Mouse (Mus musculus) ES-E14 (cell line): ENCODE measurements around the gene Ptprh. TPM values are rescaled to one million over a fixed set of nuclear protein-coding genes. Genes with fewer than 3 reads are reported as not detected.

Source experiments
- DNase-seq: peaks from one replicate; pipeline ENCODE4 v3.0.0-alpha.2; 2013; ENCODE audit warnings: low read depth, low spot score
- H3K27ac ChIP-seq: 2 replicates; pipeline ENCODE4 v1.5.1; 2012; ENCODE audit warnings: low read depth, mild to moderate bottlenecking, low read length, moderate library complexity, mixed read lengths; ENCODE audit not compliant: poor library complexity, insufficient read depth, severe bottlenecking
- H3K36me3 ChIP-seq: 2 replicates; pipeline ENCODE4 v1.6.1; 2012; ENCODE audit warnings: mild to moderate bottlenecking, low read length, moderate library complexity, mixed read lengths; ENCODE audit not compliant: control insufficient read depth, poor library complexity, insufficient read depth, severe bottlenecking
- H3K4me1 ChIP-seq, 2 experiments: fragments of 150-350 bp in 1 of 2; sonication (generic) in 1 of 2; 2 replicates each; pipeline ENCODE4 v1.6.1; 2012; ENCODE audit warnings: low read length in 2 of 2, mild to moderate bottlenecking in 1 of 2, mixed read lengths in 1 of 2; ENCODE audit not compliant: control insufficient read depth in 2 of 2, insufficient read depth in 2 of 2, poor library complexity in 1 of 2
- H3K4me3 ChIP-seq, 2 experiments: fragments of 150-350 bp in 1 of 2; sonication (generic) in 1 of 2; 2 replicates each; pipeline ENCODE4 v1.5.1; 2012; ENCODE audit warnings: low read length in 2 of 2, low read depth in 1 of 2, mild to moderate bottlenecking in 1 of 2, mixed read lengths in 1 of 2; ENCODE audit not compliant: insufficient read depth in 1 of 2, poor library complexity in 1 of 2, severe bottlenecking in 1 of 2
- H3K9ac ChIP-seq: 2 replicates; pipeline ENCODE4 v1.6.1; 2012; ENCODE audit warnings: low read depth, mild to moderate bottlenecking, low read length, mixed read lengths; ENCODE audit not compliant: poor library complexity, insufficient read depth, severe bottlenecking
- H3K9me3 ChIP-seq: fragments of 150-350 bp; sonication (generic); 2 replicates; pipeline ENCODE4 v1.6.1; 2012; ENCODE audit warnings: low read depth, mild to moderate bottlenecking, low read length; ENCODE audit not compliant: control insufficient read depth, insufficient read depth
- CHD2 ChIP-seq: IDR thresholded peaks from 2 replicates; pipeline ENCODE4 v1.6.1; 2014; ENCODE audit warnings: mild to moderate bottlenecking, low read depth, low read length, inconsistent platforms
- HCFC1 ChIP-seq: IDR thresholded peaks from 2 replicates; pipeline ENCODE4 v1.6.1; 2012; ENCODE audit warnings: low read length, inconsistent platforms, borderline replicate concordance; ENCODE audit not compliant: insufficient read depth
- MAFK ChIP-seq: IDR thresholded peaks from 2 replicates; pipeline ENCODE4 v1.6.1; 2014; ENCODE audit warnings: mild to moderate bottlenecking, low read depth, low read length, inconsistent platforms; ENCODE audit not compliant: insufficient read depth
- ZC3H11A ChIP-seq: IDR thresholded peaks from 2 replicates; pipeline ENCODE4 v1.6.1; 2012; ENCODE audit warnings: low read depth, mild to moderate bottlenecking, inconsistent platforms, low read length, borderline replicate concordance
- ZNF384 ChIP-seq: IDR thresholded peaks from 2 replicates; pipeline ENCODE4 v1.6.1; 2012; ENCODE audit warnings: low read depth, low read length, inconsistent platforms
- in situ Hi-C, 2 experiments: fragments of 600-800 bp; cut with MboI; formaldehyde crosslinking; loops; one replicate each; pipeline ENCODE4 v1.15.1; 2025; ENCODE audit warnings: low sequenced_read_pairs in 2 of 2, inconsistent platforms in 1 of 2; ENCODE audit not compliant: unreplicated experiment in 2 of 2
- total RNA-seq: library from RNA; depleted of rRNA; stranded (reverse); fragments of 300-350 nt; gene quantifications from 2 replicates; pipeline ENCODE4 v1.2.3, GENCODE M21; 2012

Ptprh gene
- total RNA-seq, 1 experiment = 0.18 TPM

- Histone ChIP-seq H3K4me3 (no peak overlapping the region), H3K9me3 (no peaks in the 10 kb centered on the region), H3K4me1 (no peaks in the 10 kb centered on the region), H3K9ac (no peak overlapping the region), H3K36me3 (0 out of 2 replicates have a peak, but pooled peaks cover 3% of the 10 kb centered on the region), H3K27ac (no peak overlapping the region)
- DNase-seq = no peak
- in situ Hi-C loops = no loop called here
- TF ChIP-seq MAFK (no peak), ZC3H11A (no peak), ZNF384 (no peak), HCFC1 (no peak), CHD2 (no peak)
Measured at GRCm38 (mm10) chr7:4624343-4624742, 20.5 kb upstream of the Ptprh start.

GRCm38 (mm10) chr7:4623544-4624189 lies 19.8 kb upstream of the Ptprh start:
- H3K4me1 ChIP-seq = no peaks in the 10 kb centered on the region
- H3K4me3 ChIP-seq = no peak overlapping the region
- no peak overlapping the region for H3K9ac ChIP-seq
- peak; percentile 40 for DNase-seq
- no peak overlapping the region for H3K27ac ChIP-seq
- in situ Hi-C loops = no loop called here
- no peaks in the 10 kb centered on the region for H3K9me3 ChIP-seq
- H3K36me3 ChIP-seq = 0 out of 2 replicates have a peak, but pooled peaks cover 3% of the 10 kb centered on the region
- TF ChIP-seq MAFK (no peak), ZNF384 (no peak), CHD2 (no peak), ZC3H11A (0 out of 2 replicates have a peak, but pooled peaks have one; percentile 9)

GRCm38 (mm10) chr7:4619979-4620378 lies 16.1 kb upstream of the Ptprh start:
- peak; percentile 82 for DNase-seq
- no peaks in the 10 kb centered on the region for H3K36me3 ChIP-seq
- H3K27ac ChIP-seq = no peak overlapping the region
- no peaks in the 10 kb centered on the region for H3K4me1 ChIP-seq
- in situ Hi-C loops = no loop called here
- H3K9ac ChIP-seq = no peak overlapping the region
- H3K9me3 ChIP-seq = no peaks in the 10 kb centered on the region
- no peak overlapping the region for H3K4me3 ChIP-seq
- no peak for TF ChIP-seq MAFK
- no peak for TF ChIP-seq CHD2
- TF ChIP-seq ZC3H11A = no peak
- no peak for TF ChIP-seq HCFC1
- no peak for TF ChIP-seq ZNF384

GRCm38 (mm10) chr7:4613740-4614403 lies 10.0 kb upstream of the Ptprh start:
- Histone ChIP-seq H3K9ac (no peak overlapping the region), H3K27ac (no peak overlapping the region), H3K4me3 (no peak overlapping the region), H3K4me1 (peaks cover 0 to 2% of the 10 kb centered on the region in 2 experiments; a peak in 1 of 4 replicates), H3K36me3 (no peaks in the 10 kb centered on the region), H3K9me3 (no peaks in the 10 kb centered on the region)
- TF ChIP-seq HCFC1 = no peak
- no peak for TF ChIP-seq ZC3H11A
- TF ChIP-seq MAFK = no peak
- TF ChIP-seq CHD2 = no peak
- TF ChIP-seq ZNF384 = no peak
- DNase-seq = no peak
- in situ Hi-C loops = no loop called here

GRCm38 (mm10) chr7:4612956-4613355 lies 9.1 kb upstream of the Ptprh start:
- no peak overlapping the region for H3K9ac ChIP-seq
- H3K27ac ChIP-seq = no peak overlapping the region
- H3K9me3 ChIP-seq = no peaks in the 10 kb centered on the region
- TF ChIP-seq ZNF384 (no peak), CHD2 (no peak), HCFC1 (no peak), ZC3H11A (no peak), MAFK (no peak)
- H3K4me3 ChIP-seq = no peak overlapping the region
- peaks cover 0 to 2% of the 10 kb centered on the region in 2 experiments; a peak in 1 of 4 replicates for H3K4me1 ChIP-seq
- DNase-seq = no peak
- no peaks in the 10 kb centered on the region for H3K36me3 ChIP-seq
- in situ Hi-C loops = no loop called here
